Mouse (Mus musculus) intestine, embryonic 14.5 days (tissue): ENCODE data around the gene S100a2. TPM values are rescaled to one million over a fixed set of nuclear protein-coding genes. Genes with fewer than 3 reads are reported as not detected.

ENCODE experiments used
- polyA plus RNA-seq: library from polyadenylated mRNA; unstranded; fragments of >200 nt; fragmentation: Nextera tagmentation; extraction: Ambion mirVana; gene quantifications from 2 replicates; pipeline ENCODE4 v1.2.1, GENCODE M21; 2014

Gene S100a2
- polyA plus RNA-seq, 1 experiment from 2014 or later = not detected

Other genes with a start within 250 kb of the S100a2 start
- 10.2 and 11.0 TPM in 2 replicates for gene Slc27a3, start 200.3 kb upstream of the S100a2 start, polyA plus RNA-seq
- 31.2 and 31.7 TPM in 2 replicates for gene Ints3, start 156.6 kb upstream of the S100a2 start, polyA plus RNA-seq
- gene Npr1, start 124.4 kb upstream of the S100a2 start, polyA plus RNA-seq = 5.3 and 5.9 TPM in 2 replicates
- 188 and 207 TPM in 2 replicates for gene Ilf2, start 114.1 kb upstream of the S100a2 start, polyA plus RNA-seq
- 67.5 and 80.6 TPM in 2 replicates for gene Snapin, start 99.2 kb upstream of the S100a2 start, polyA plus RNA-seq
- gene Chtop, start 80.7 kb upstream of the S100a2 start, polyA plus RNA-seq = 86.4 and 87.0 TPM in 2 replicates
- gene S100a1, start 75.9 kb upstream of the S100a2 start, polyA plus RNA-seq = 50.7 and 66.8 TPM in 2 replicates
- gene S100a13, start 75.8 kb upstream of the S100a2 start, polyA plus RNA-seq = 27.7 and 30.3 TPM in 2 replicates
- gene S100a14, start 63.4 kb upstream of the S100a2 start, polyA plus RNA-seq = 0.91 and 1.0 TPM in 2 replicates
- 107 and 121 TPM in 2 replicates for gene S100a16, start 53.0 kb upstream of the S100a2 start, polyA plus RNA-seq
- gene S100a3, start 29.7 kb upstream of the S100a2 start, polyA plus RNA-seq = 0.39 and 0.81 TPM in 2 replicates
- not detected in 2 replicates for gene Gm42674, start 11.7 kb downstream of the S100a2 start, polyA plus RNA-seq
- gene S100a4, start 13.5 kb downstream of the S100a2 start, polyA plus RNA-seq = 4.1 and 5.3 TPM in 2 replicates
- 5.1 and 8.6 TPM in 2 replicates for gene S100a5, start 18.3 kb downstream of the S100a2 start, polyA plus RNA-seq
- 359 and 401 TPM in 2 replicates for gene S100a6, start 22.6 kb downstream of the S100a2 start, polyA plus RNA-seq
- gene S100a7a, start 63.8 kb downstream of the S100a2 start, polyA plus RNA-seq = 0.13 TPM in 1 of 2 replicates, not detected in the other
- gene S100a8, start 78.7 kb downstream of the S100a2 start, polyA plus RNA-seq = 2.3 and 14.3 TPM in 2 replicates
- 1.6 and 5.3 TPM in 2 replicates for gene S100a9, start 105.5 kb downstream of the S100a2 start, polyA plus RNA-seq
- gene Pglyrp4, start 136.7 kb downstream of the S100a2 start, polyA plus RNA-seq = not detected in 2 replicates
- gene Gm5849, start 187.6 kb downstream of the S100a2 start, polyA plus RNA-seq = not detected in 2 replicates